Mouse (Mus musculus) frontal cortex, postnatal 10 days (tissue): ENCODE measurements around the gene Cdan1.
A peak's percentile ranks its signal among the peaks of the same experiment; 100 is the strongest.
"Not testable (repeated sequence)": the region's sequence is repeated elsewhere in the genome, so short reads cannot be mapped to it uniquely, and the experiment has no call there.

Experiments
- DNase-seq, 2 experiments: peaks; one replicate each; pipeline ENCODE4 v3.0.0; 2022; ENCODE audit warnings: low spot score in 2 of 2, mixed read lengths in 1 of 2

The Cdan1 gene

DNA sequence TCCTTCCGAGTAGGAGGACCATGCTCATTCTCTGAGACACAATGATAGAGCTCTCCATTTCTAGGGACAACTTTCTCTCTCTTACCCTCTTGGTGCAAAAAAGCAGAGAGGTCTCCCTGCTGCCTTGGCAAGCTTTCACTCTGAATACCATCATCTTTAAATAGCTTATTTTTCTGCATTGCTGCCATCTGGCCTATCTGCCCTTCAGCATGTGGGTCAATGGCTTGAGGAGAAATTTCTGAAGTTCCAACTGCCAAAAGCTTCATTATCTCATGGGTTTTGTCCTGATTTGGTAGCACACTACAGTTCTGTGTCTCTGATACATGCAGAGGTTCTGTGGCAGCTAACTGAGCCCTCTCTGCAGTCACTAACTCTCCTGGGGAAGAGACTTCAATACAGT, 104.4 kb downstream of the Cdan1 start:
- no peak for DNase-seq

GRCm38 (mm10) chr2:120731877-120732530, 117.9 kb downstream of the Cdan1 start:
- DNase-seq = no peak

DNA sequence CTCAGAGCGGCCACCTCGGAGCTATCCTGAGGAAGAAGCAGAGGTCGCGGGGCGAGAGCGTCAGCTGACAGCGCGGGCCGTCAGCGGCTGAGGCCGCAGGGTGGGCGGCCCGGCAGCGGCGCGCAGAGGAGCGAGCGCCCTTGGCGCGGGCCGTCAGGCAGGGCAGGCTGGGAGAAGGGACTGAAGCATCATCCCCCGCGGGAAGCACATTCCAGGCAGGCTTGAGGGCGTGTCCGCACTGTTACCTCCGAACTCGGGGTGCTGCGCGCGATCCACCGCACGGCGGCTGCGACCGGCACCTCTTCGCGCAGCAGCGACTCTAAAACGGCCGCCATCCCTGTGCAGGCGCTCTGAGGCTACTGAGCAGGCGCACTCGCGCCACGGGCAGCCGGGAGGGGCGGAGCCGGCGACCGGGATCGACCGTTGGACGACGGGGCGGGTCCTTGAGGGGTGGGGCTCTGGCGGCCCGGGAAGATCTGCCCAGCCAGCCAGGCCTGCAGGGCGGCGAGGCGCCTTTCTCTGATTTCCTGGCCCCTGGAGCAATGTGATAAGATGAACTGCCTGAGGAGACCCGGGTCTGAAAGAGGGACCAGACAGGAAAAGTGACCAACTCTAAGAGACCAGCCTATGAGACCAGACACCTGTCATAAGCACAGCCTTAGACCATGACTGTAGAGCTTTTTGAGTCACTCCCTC, 118.6 kb downstream of the Cdan1 start:
- peak; percentile 76 to 88 for DNase-seq

- DNase-seq = no peak
These were observed 119.2 kb downstream of the Cdan1 start for GRCm38 (mm10) chr2:120730639-120731166.

DNA sequence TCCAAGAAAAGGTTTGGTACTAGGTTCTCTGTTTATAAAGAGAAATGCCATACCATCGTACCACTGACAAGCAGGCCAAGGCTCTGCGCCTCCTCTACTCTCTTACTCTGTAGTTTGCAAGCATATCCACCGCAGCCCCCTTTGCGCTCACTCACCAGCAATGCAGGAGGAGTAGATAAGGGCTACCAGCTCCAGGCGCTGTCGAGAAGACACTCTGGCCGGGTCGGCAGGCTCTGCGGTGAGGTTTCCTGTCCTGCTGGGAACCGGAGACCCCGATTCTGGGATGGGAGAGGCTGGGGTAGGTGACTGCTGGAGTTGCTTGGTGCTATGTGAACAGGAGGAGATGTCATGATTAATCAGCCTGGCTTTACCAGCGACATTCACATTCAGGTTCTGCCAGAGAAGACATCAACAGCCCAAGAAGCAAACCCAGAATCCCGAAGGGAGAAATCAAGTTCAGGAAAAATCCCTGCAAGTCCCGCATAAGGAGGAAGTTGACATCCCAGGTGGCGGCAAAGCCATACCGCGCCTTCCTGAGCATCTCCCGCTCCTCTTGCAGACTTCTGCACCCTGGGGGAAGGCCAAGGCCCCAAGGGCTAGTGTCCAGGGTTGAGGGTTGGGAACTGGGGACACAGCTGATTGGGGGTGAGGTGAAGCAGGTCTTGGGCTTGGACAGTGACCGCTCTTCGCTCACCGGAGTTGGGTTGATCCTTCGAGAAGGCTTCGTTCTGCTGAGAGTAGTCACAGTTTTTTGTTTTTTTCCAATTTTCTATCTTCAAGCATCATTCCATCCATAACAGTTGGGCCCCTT, 119.9 kb downstream of the Cdan1 start:
- DNase-seq = peak in 1 of 2 experiments; percentile 20

DNA sequence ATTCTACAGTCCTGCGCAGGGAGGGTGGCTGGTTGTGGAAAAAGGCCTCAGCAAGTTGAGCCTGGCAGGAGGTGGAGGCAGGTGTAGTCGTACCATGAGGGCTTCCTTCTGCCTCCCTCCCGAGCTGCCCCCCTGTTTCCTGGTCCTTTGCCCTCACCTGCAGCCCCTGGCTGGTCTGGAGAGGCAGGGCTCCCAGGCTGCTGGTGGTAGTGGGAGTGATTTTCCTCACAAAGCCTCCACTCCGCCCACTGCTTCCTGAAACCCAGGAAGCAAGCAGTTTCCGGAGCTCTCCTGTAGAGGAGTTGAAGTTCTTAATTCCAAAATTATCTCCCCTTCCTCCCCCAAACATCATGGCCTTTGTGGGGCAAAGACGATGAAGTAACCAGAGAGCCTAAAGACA, 125.8 kb downstream of the Cdan1 start:
- DNase-seq = no peak

GRCm38 (mm10) chr2:120723621-120724020, 126.3 kb downstream of the Cdan1 start:
- DNase-seq = no peak

- no peak for DNase-seq
These were observed 127.4 kb downstream of the Cdan1 start for GRCm38 (mm10) chr2:120722491-120722890.

DNA sequence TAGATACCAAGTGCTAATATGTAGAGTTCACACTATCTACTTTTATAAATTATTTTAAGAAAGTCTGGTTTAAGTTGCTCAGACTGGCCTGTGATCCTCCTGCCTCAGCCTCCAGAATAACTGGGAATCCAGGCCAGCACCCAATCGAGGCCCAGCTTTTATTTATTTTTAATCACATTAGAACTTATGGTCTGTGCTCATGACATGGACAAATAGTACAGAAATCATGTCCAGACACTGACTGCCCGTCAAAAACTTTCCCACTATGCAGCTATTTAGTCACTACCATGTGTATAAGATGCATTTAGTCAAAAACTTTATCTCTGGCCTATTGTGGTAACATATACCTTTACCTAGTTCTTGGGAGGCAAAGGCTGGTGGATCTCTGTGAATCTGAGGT, 128.0 kb downstream of the Cdan1 start:
- no peak for DNase-seq

GRCm38 (mm10) chr2:120720821-120721220, 129.1 kb downstream of the Cdan1 start:
- DNase-seq = no peak

GRCm38 (mm10) chr2:120718496-120718895, 131.4 kb downstream of the Cdan1 start:
- DNase-seq = no peak

- DNase-seq = no peak
These were observed 136.5 kb downstream of the Cdan1 start for GRCm38 (mm10) chr2:120713441-120713840.

DNA sequence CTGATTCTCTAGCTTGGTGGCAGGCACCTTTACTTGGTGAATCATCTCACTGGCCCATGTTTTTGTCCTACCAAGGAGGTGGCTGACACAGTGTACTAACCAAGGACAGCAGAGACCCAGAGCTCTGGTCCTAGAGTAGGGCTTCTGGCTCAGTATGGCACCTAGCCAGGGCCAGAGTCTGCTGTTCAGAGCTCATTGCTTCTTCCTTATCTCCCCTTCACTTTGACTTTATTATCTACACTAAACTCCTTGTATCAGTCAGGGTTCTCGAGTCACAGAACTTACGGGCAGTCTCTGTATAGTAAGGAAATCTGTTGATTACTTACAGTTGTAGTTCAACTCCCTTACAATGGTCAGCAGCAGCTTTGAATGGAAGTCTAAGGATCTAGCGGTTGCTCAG, 139.0 kb downstream of the Cdan1 start:
- DNase-seq = no peak

GRCm38 (mm10) chr2:120710154-120710553, 139.8 kb downstream of the Cdan1 start:
- no peak for DNase-seq

DNA sequence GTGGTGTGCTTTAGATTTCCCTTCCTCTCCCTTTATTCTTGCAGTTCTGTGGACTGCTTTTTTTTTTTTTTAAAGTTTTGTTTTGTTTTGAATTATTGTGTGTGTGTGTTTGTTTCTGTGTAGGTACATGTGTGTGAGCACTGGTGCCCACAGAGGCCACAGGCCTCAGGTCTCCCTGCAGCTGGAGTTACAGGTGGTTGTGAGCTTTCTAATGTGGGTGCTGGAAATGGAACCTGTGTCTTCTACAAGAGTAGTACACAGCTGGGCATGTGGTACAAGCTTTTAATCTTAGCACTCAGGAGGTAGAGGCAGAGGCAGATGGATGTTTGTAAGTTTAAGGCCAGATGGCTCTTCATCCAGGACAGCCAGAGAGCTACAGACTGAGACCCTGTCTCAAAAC, 142.9 kb downstream of the Cdan1 start:
- no peak for DNase-seq

GRCm38 (mm10) chr2:120702675-120703074, 147.3 kb downstream of the Cdan1 start:
- DNase-seq = no peak

GRCm38 (mm10) chr2:120700379-120700885, 149.5 kb downstream of the Cdan1 start:
- DNase-seq = no peak

GRCm38 (mm10) chr2:120697767-120698166, 152.2 kb downstream of the Cdan1 start:
- DNase-seq = no peak

DNA sequence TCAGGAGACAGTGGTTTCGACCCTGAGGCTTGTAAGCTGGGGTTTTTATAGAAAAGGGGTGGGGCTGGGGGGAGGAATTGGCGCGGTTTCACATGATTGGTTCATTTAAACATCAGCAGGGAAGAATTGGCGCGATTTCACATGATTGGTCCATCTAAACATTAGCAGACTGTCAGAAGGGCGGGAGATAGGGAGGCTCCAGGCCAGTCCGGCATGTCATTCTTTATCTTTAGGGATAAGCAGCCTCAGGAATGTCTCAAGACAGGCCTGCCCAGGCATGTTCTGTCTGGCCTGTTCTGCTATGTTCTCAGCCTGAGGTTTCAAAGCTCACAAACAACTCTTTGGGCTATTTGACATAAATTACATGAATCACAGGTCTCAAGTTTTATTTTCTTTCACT, 168.8 kb downstream of the Cdan1 start:
- not testable (repeated sequence) for DNase-seq

DNA sequence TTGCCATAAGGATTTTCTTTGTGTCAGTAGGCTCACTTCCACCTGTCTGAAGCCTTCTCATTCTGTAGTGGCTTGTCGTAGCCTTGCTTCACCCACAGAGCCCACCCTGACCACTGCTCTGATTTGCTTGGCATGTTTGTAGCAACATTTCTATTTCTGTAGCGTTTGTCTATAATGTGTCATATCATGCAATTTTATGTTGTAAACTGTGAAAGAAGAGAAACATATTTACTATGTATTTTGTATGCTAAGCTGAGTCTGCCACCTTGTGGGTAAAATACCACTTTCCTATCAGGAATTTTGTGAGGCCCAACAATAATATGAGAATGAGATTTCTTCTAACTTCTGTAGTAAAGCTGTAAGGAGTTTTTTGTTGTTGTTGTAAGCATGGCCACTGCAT, 179.7 kb downstream of the Cdan1 start:
- DNase-seq = no peak

DNA sequence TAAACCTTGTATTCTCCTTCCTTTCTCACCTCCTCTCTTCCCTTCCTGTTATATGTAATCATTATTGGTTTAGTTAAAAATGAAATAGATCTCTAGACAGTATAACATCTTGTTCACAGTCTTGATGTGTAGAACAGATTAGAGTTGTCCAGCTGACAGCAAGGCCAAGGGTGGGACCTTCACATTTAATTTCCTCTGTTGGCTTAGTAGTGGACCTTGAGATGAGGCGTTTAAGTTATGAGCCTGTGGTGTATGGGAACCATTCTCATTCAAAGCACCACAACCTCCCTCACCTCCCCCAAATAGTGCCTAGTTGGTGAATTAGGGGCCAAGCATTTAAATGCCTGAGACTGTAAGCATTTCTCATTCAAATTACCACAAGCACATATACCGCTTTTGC, 182.5 kb downstream of the Cdan1 start:
- no peak for DNase-seq
